Mouse (Mus musculus): Measurements from ENCODE around the gene Chrna9.

The Chrna9 gene

GRCm38 (mm10) chr5:66008245-66008967, 73.7 kb downstream of the Chrna9 start:
- no peak for DNase-seq (ENCODE audit: low spot score)

- DNase-seq (ENCODE audit: low spot score), result no peak
These were observed 79.3 kb downstream of the Chrna9 start for GRCm38 (mm10) chr5:66013999-66014398.

GRCm38 (mm10) chr5:66014437-66014836, 79.7 kb downstream of the Chrna9 start:
- DNase-seq (ENCODE audit: low spot score), result no peak

- DNase-seq (ENCODE audit: low spot score), result no peak
These were observed 80.8 kb downstream of the Chrna9 start for GRCm38 (mm10) chr5:66015449-66015961.

GRCm38 (mm10) chr5:66026796-66027195, 92.1 kb downstream of the Chrna9 start:
- no peak for DNase-seq (ENCODE audit: low spot score)
